Mouse (Mus musculus) ES-E14 (cell line): ENCODE measurements around the gene Gadd45a. TPM values are rescaled to one million over a fixed set of nuclear protein-coding genes. Genes with fewer than 3 reads are reported as not detected.

Experiments used
- DNase-seq: peaks from one replicate; pipeline ENCODE4 v3.0.0-alpha.2; 2013; ENCODE audit warnings: low read depth, low spot score
- H3K27ac ChIP-seq: 2 replicates; pipeline ENCODE4 v1.5.1; 2012; ENCODE audit warnings: low read depth, mild to moderate bottlenecking, low read length, moderate library complexity, mixed read lengths; ENCODE audit not compliant: poor library complexity, insufficient read depth, severe bottlenecking
- H3K36me3 ChIP-seq: 2 replicates; pipeline ENCODE4 v1.6.1; 2012; ENCODE audit warnings: mild to moderate bottlenecking, low read length, moderate library complexity, mixed read lengths; ENCODE audit not compliant: control insufficient read depth, poor library complexity, insufficient read depth, severe bottlenecking
- H3K4me1 ChIP-seq, 2 experiments: fragments of 150-350 bp in 1 of 2; sonication (generic) in 1 of 2; 2 replicates each; pipeline ENCODE4 v1.6.1; 2012; ENCODE audit warnings: low read length in 2 of 2, mild to moderate bottlenecking in 1 of 2, mixed read lengths in 1 of 2; ENCODE audit not compliant: control insufficient read depth in 2 of 2, insufficient read depth in 2 of 2, poor library complexity in 1 of 2
- H3K4me3 ChIP-seq, 2 experiments: fragments of 150-350 bp in 1 of 2; sonication (generic) in 1 of 2; 2 replicates each; pipeline ENCODE4 v1.5.1; 2012; ENCODE audit warnings: low read length in 2 of 2, low read depth in 1 of 2, mild to moderate bottlenecking in 1 of 2, mixed read lengths in 1 of 2; ENCODE audit not compliant: insufficient read depth in 1 of 2, poor library complexity in 1 of 2, severe bottlenecking in 1 of 2
- H3K9ac ChIP-seq: 2 replicates; pipeline ENCODE4 v1.6.1; 2012; ENCODE audit warnings: low read depth, mild to moderate bottlenecking, low read length, mixed read lengths; ENCODE audit not compliant: poor library complexity, insufficient read depth, severe bottlenecking
- H3K9me3 ChIP-seq: fragments of 150-350 bp; sonication (generic); 2 replicates; pipeline ENCODE4 v1.6.1; 2012; ENCODE audit warnings: low read depth, mild to moderate bottlenecking, low read length; ENCODE audit not compliant: control insufficient read depth, insufficient read depth
- CHD2 ChIP-seq: IDR thresholded peaks from 2 replicates; pipeline ENCODE4 v1.6.1; 2014; ENCODE audit warnings: mild to moderate bottlenecking, low read depth, low read length, inconsistent platforms
- HCFC1 ChIP-seq: IDR thresholded peaks from 2 replicates; pipeline ENCODE4 v1.6.1; 2012; ENCODE audit warnings: low read length, inconsistent platforms, borderline replicate concordance; ENCODE audit not compliant: insufficient read depth
- MAFK ChIP-seq: IDR thresholded peaks from 2 replicates; pipeline ENCODE4 v1.6.1; 2014; ENCODE audit warnings: mild to moderate bottlenecking, low read depth, low read length, inconsistent platforms; ENCODE audit not compliant: insufficient read depth
- ZC3H11A ChIP-seq: IDR thresholded peaks from 2 replicates; pipeline ENCODE4 v1.6.1; 2012; ENCODE audit warnings: low read depth, mild to moderate bottlenecking, inconsistent platforms, low read length, borderline replicate concordance
- ZNF384 ChIP-seq: IDR thresholded peaks from 2 replicates; pipeline ENCODE4 v1.6.1; 2012; ENCODE audit warnings: low read depth, low read length, inconsistent platforms
- in situ Hi-C, 2 experiments: fragments of 600-800 bp; cut with MboI; formaldehyde crosslinking; loops; one replicate each; pipeline ENCODE4 v1.15.1; 2025; ENCODE audit warnings: low sequenced_read_pairs in 2 of 2, inconsistent platforms in 1 of 2; ENCODE audit not compliant: unreplicated experiment in 2 of 2
- total RNA-seq: library from RNA; depleted of rRNA; stranded (reverse); fragments of 300-350 nt; gene quantifications from 2 replicates; pipeline ENCODE4 v1.2.3, GENCODE M21; 2012

Gadd45a gene
- total RNA-seq, 1 experiment = 49.1 TPM

GRCm38 (mm10) chr6:67015739-67016519, 21.3 kb downstream of the Gadd45a start:
- Histone ChIP-seq H3K9me3 (no peaks in the 10 kb centered on the region), H3K27ac (no peak overlapping the region), H3K4me3 (no peak overlapping the region), H3K4me1 (peaks cover 0 to 14% of the 10 kb centered on the region in 2 experiments; a peak in 1 of 4 replicates), H3K9ac (no peak overlapping the region), H3K36me3 (no peaks in the 10 kb centered on the region)
- DNase-seq = no peak
- in situ Hi-C loops = no loop called here
- TF ChIP-seq HCFC1 = no peak
- TF ChIP-seq CHD2 = no peak
- no peak for TF ChIP-seq ZC3H11A
- no peak for TF ChIP-seq MAFK
- no peak for TF ChIP-seq ZNF384

- H3K36me3 ChIP-seq = no peaks in the 10 kb centered on the region
- no peak for DNase-seq
- no peaks in the 10 kb centered on the region for H3K9me3 ChIP-seq
- H3K4me1 ChIP-seq = peaks cover 0 to 14% of the 10 kb centered on the region in 2 experiments; a peak in 1 of 4 replicates
- TF ChIP-seq ZC3H11A = no peak
- TF ChIP-seq CHD2 = no peak
- TF ChIP-seq MAFK = no peak
- in situ Hi-C loops = no loop called here
- no peak overlapping the region for H3K9ac ChIP-seq
- no peak overlapping the region for H3K4me3 ChIP-seq
- no peak overlapping the region for H3K27ac ChIP-seq
Observed at GRCm38 (mm10) chr6:67014679-67015075, 22.6 kb downstream of the Gadd45a start.

- no peaks in the 10 kb centered on the region for H3K9me3 ChIP-seq
- no peak overlapping the region for H3K27ac ChIP-seq
- no peaks in the 10 kb centered on the region for H3K36me3 ChIP-seq
- DNase-seq = no peak
- no peak for TF ChIP-seq HCFC1
- no peak for TF ChIP-seq CHD2
- no peak for TF ChIP-seq ZC3H11A
- no peak for TF ChIP-seq ZNF384
- no peak for TF ChIP-seq MAFK
- in situ Hi-C loops = no loop called here
- H3K9ac ChIP-seq = no peak overlapping the region
- peaks cover 0 to 14% of the 10 kb centered on the region in 2 experiments; a peak in 1 of 4 replicates for H3K4me1 ChIP-seq
- H3K4me3 ChIP-seq = no peak overlapping the region
Observed at GRCm38 (mm10) chr6:67013949-67014678, 23.1 kb downstream of the Gadd45a start.

GRCm38 (mm10) chr6:67013293-67013948, 23.8 kb downstream of the Gadd45a start:
- TF ChIP-seq CHD2 = no peak
- TF ChIP-seq MAFK = no peak
- TF ChIP-seq HCFC1 = no peak
- TF ChIP-seq ZNF384 = no peak
- no peak for TF ChIP-seq ZC3H11A
- H3K27ac ChIP-seq = no peak overlapping the region
- no peak overlapping the region for H3K4me3 ChIP-seq
- peaks cover 0 to 14% of the 10 kb centered on the region in 2 experiments; a peak in 1 of 4 replicates for H3K4me1 ChIP-seq
- no peak for DNase-seq
- in situ Hi-C loops = no loop called here
- H3K9ac ChIP-seq = no peak overlapping the region
- H3K9me3 ChIP-seq = no peaks in the 10 kb centered on the region
- H3K36me3 ChIP-seq = no peaks in the 10 kb centered on the region
